In the genomic region with DNA sequence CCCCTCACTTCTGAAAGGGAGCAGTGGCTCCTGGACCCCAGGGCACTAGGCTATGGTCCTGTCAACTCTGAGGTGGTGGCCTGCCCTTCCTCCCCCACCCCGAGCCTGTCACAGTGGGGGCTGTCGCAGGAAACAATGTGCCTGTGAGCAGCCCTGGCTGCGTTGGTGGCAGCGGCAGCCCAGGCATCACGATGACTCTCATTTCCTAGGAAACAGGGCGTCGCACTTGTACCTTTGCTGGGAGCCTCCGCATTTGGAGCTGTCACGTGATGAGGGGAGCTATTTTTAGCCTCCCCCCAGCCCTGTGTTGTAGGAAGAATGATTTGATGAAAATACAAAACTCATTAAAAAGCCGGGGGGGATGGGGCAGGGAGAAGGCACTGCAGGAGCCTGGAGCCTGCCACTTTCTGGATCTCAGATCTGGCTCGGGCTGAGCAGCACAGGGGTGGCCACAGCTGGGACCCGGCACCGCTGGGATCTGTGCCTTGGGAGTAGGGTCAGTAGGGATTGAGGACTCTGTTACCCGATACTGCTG, we compare ENCODE assay signal across 8 mouse cellular contexts.
DNase-seq lines count a peak whose midpoint lies in the region; ATAC-seq and TF ChIP-seq lines count a peak whose summit lies in the region.

No protein-coding gene starts in this region.

- H3K27me3 ChIP-seq in forebrain, embryonic 16.5 days (replicated peaks; ENCODE audit: control insufficient read depth, insufficient read depth, low read length), result no peaks in the 10 kb centered on the region
- no peaks in the 10 kb centered on the region for H3K27me3 ChIP-seq in intestine, embryonic 16.5 days (replicated peaks; ENCODE audit: control insufficient read depth, insufficient read depth, low read length)
- peaks cover 3% of the 10 kb centered on the region; the same call in 1 of the 2 replicates for H3K27me3 ChIP-seq in midbrain, postnatal 0 days (ENCODE audit: insufficient read depth, low read length)

- WGBS in forebrain, embryonic 16.5 days, result under 1% methylated on average over 14 of the region's 14 CpGs
- 12% methylated on average over 14 of the region's 14 CpGs for WGBS in intestine, embryonic 16.5 days
- WGBS in midbrain, postnatal 0 days, result 2% methylated on average over 11 of the region's 14 CpGs

- DNase-seq in embryo, embryonic 10 days (ENCODE audit: low spot score), result peak; percentile 44
- DNase-seq in embryo, embryonic 9.5 days (ENCODE audit: extremely low spot score), result no peak
- peak; percentile 87 to 91 for DNase-seq in left cerebral cortex, adult 9 months (ENCODE audit: low spot score in 2 of 2)
- DNase-seq in midbrain, postnatal 0 days (ENCODE audit: low spot score), result peak; percentile 81
- no peak for DNase-seq in gastrocnemius, adult 8-10 months (ENCODE audit: low spot score in 2 of 2)

- H3K27ac ChIP-seq in forebrain, embryonic 16.5 days (ENCODE audit: low read length), result peak overlapping the region; percentile 31; the same call in 1 of the 2 replicates
- H3K27ac ChIP-seq in intestine, embryonic 16.5 days (ENCODE audit: low read length), result no peak overlapping the region
- 0 out of 2 replicates have a peak overlapping the region, but pooled peaks have one; percentile 26 for H3K27ac ChIP-seq in midbrain, postnatal 0 days (ENCODE audit: low read depth, low read length)

- no peaks in the 10 kb centered on the region for H3K36me3 ChIP-seq in forebrain, embryonic 16.5 days (ENCODE audit: control insufficient read depth, insufficient read depth)
- H3K36me3 ChIP-seq in intestine, embryonic 16.5 days (ENCODE audit: control insufficient read depth, insufficient read depth, low read length), result no peaks in the 10 kb centered on the region
- no peaks in the 10 kb centered on the region for H3K36me3 ChIP-seq in midbrain, postnatal 0 days (ENCODE audit: insufficient read depth, low read length)

- 0 out of 2 replicates have a peak overlapping the region, but pooled peaks have one; percentile 40 for H3K9ac ChIP-seq in forebrain, embryonic 16.5 days (replicated peaks; ENCODE audit: low read depth, low read length)
- no peak overlapping the region for H3K9ac ChIP-seq in intestine, embryonic 16.5 days (ENCODE audit: low read depth, low read length)
- H3K9ac ChIP-seq in midbrain, postnatal 0 days (replicated peaks; ENCODE audit: low read length, poor library complexity, severe bottlenecking), result no peak overlapping the region

- H3K9me3 ChIP-seq in forebrain, embryonic 16.5 days (ENCODE audit: control insufficient read depth, low read length), result no peaks in the 10 kb centered on the region
- H3K9me3 ChIP-seq in intestine, embryonic 16.5 days (ENCODE audit: control insufficient read depth, low read length), result no peaks in the 10 kb centered on the region
- H3K9me3 ChIP-seq in midbrain, postnatal 0 days (ENCODE audit: low read length), result no peaks in the 10 kb centered on the region

- TF ChIP-seq CTCF in midbrain, postnatal 0 days (IDR thresholded peaks at IDR 0.05), result no peak

- H3K4me3 ChIP-seq in forebrain, embryonic 16.5 days (replicated peaks; ENCODE audit: low read length), result no peak overlapping the region
- H3K4me3 ChIP-seq in intestine, embryonic 16.5 days (ENCODE audit: low read length), result no peak overlapping the region
- no peak overlapping the region for H3K4me3 ChIP-seq in midbrain, postnatal 0 days (ENCODE audit: low read depth, low read length)

- ATAC-seq in forebrain, embryonic 16.5 days, result peak; percentile 90
- peak; percentile 47 for ATAC-seq in intestine, embryonic 16.5 days
- ATAC-seq in midbrain, postnatal 0 days (ENCODE audit: low FRiP score), result peak; percentile 76
- ATAC-seq in erythroid progenitor cell, adult 5-6 weeks (replicated peaks; ENCODE audit: low FRiP score, poor library complexity, severe bottlenecking), result no peak

- peak overlapping the region; percentile 28 for H3K4me2 ChIP-seq in forebrain, embryonic 16.5 days (ENCODE audit: low read length)
- 0 out of 2 replicates have a peak overlapping the region, but pooled peaks have one; percentile 0 for H3K4me2 ChIP-seq in intestine, embryonic 16.5 days (ENCODE audit: low read depth, low read length)
- H3K4me2 ChIP-seq in midbrain, postnatal 0 days (ENCODE audit: low read depth, low read length, poor library complexity, severe bottlenecking), result peak overlapping the region; percentile 20; the same call in 1 of the 2 replicates

- H3K4me1 ChIP-seq in forebrain, embryonic 16.5 days (replicated peaks; ENCODE audit: control insufficient read depth, insufficient read depth, low read length), result peaks cover 20% of the 10 kb centered on the region
- H3K4me1 ChIP-seq in intestine, embryonic 16.5 days (ENCODE audit: control insufficient read depth, insufficient read depth, low read length), result peaks cover 13% of the 10 kb centered on the region
- H3K4me1 ChIP-seq in midbrain, postnatal 0 days (ENCODE audit: insufficient read depth, low read length), result peaks cover 13% of the 10 kb centered on the region

Comparison
In these comparisons a context has a peak if more than half of its experiments do, and no peak if none do; other contexts are left out.
1. DNase-seq: peak in embryo, embryonic 10 days (single experiment), left cerebral cortex, adult 9 months (2 of 2) and midbrain, postnatal 0 days (single experiment); none in embryo, embryonic 9.5 days (single experiment) and gastrocnemius, adult 8-10 months (0 of 2).
2. Peak in every context shown above with its lines, with median percentiles within 50 percentile points of each other: H3K4me2 ChIP-seq.